Mouse (Mus musculus) neural tube, embryonic 15.5 days (tissue): ENCODE data around the gene Snx29. TPM values are rescaled to one million over a fixed set of nuclear protein-coding genes. Genes with fewer than 3 reads are reported as not detected.
"Not testable (repeated sequence)": the region's sequence is repeated elsewhere in the genome, so short reads cannot be mapped to it uniquely, and the experiment has no call there.

Experiments
- ATAC-seq: fragments of 200-750 bp; cut with Nextera tagmentation; 2 replicates; pipeline ENCODE4 v1.8.0; 2017; ENCODE audit warnings: mild to moderate bottlenecking, moderate TSS enrichment, moderate library complexity; ENCODE audit not compliant: low FRiP score
- H3K27ac ChIP-seq: fragments of 300-500 bp; sonication (generic); replicated peaks from 2 replicates; pipeline ENCODE4 v1.5.1; 2015; ENCODE audit warnings: mild to moderate bottlenecking, inconsistent platforms
- H3K27me3 ChIP-seq: fragments of 300-500 bp; sonication (generic); replicated peaks from 2 replicates; pipeline ENCODE4 v1.6.1; 2015; ENCODE audit warnings: inconsistent platforms
- H3K36me3 ChIP-seq: fragments of 300-500 bp; sonication (generic); 2 replicates; pipeline ENCODE4 v1.6.1; 2015; ENCODE audit warnings: inconsistent platforms
- H3K4me1 ChIP-seq: fragments of 300-500 bp; sonication (generic); 2 replicates; pipeline ENCODE4 v1.6.1; 2015; ENCODE audit warnings: inconsistent platforms
- H3K4me2 ChIP-seq: fragments of 300-500 bp; sonication (generic); 2 replicates; pipeline ENCODE4 v1.6.1; 2015; ENCODE audit warnings: inconsistent platforms, mild to moderate bottlenecking, moderate library complexity
- H3K4me3 ChIP-seq: fragments of 300-500 bp; sonication (generic); replicated peaks from 2 replicates; pipeline ENCODE4 v1.5.1; 2015; ENCODE audit warnings: mild to moderate bottlenecking, inconsistent platforms
- H3K9ac ChIP-seq: fragments of 300-500 bp; sonication (generic); replicated peaks from 2 replicates; pipeline ENCODE4 v1.6.1; 2015; ENCODE audit warnings: mild to moderate bottlenecking, inconsistent platforms
- H3K9me3 ChIP-seq: fragments of 300-500 bp; sonication (generic); replicated peaks from 2 replicates; pipeline ENCODE4 v1.6.1; 2016; ENCODE audit warnings: inconsistent platforms
- WGBS: fragments of 180-500 bp; shearing (Covaris S2); methylation state at CpG from one replicate; pipeline ENCODE4 v1.1.7; 2015; ENCODE audit warnings: mixed read lengths; 5-methylcytosine and 5-hydroxymethylcytosine counted together
- polyA plus RNA-seq: library from polyadenylated mRNA; unstranded; fragments of >200 nt; fragmentation: Nextera tagmentation; extraction: Ambion mirVana; gene quantifications from 2 replicates; pipeline ENCODE4 v1.2.1, GENCODE M21; 2015

Gene Snx29
- polyA plus RNA-seq, 1 experiment from 2014 or later, result 18.7 TPM

DNA sequence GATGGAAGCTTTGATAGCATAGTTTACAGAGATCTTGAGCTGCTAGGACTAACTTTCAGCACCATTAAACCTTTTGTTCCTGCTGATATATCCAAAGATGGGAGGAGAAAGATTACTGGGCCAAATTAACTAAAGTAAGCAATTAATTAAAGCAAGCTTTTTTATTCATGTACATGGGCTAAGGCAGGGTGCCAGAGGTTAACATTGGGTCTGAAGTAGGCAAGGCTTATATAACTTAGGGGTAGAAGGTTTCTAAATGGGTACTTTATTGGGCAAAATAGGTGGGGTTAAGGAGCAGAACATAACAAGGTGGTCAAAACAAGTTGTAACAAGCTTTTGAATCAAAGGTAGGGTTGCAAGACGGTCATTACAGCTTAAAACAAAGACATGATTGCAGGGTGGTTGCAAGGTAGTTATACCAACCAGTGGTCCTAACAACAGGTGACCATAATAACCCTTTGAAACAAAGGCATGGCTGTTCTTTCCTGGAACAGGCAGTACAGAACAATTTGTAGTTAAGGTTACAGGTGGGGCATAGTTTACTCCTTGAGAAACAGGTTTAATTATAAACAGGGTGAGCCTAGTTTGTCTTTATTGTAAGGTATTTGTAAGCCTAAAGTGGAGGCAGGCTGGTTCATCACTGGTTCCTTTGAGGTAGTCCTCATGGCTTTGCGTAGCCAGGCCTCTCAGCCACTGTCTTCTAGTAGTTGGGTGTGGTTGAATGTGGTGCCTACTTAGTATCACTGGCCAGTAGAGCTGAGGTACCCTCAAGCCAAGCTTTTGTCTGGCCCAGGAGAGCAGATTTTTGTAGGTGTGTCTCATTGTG lies 182.2 kb downstream of the Snx29 start:
- no peaks in the 10 kb centered on the region for H3K9me3 ChIP-seq
- 80% methylated on average over 2 of the region's 2 CpGs for WGBS
- H3K4me3 ChIP-seq, result no peak overlapping the region
- no peaks in the 10 kb centered on the region for H3K36me3 ChIP-seq
- H3K27me3 ChIP-seq, result no peaks in the 10 kb centered on the region
- H3K9ac ChIP-seq, result no peak overlapping the region
- no peak for ATAC-seq
- no peak overlapping the region for H3K4me2 ChIP-seq
- no peak overlapping the region for H3K27ac ChIP-seq
- peaks cover 8% of the 10 kb centered on the region for H3K4me1 ChIP-seq

DNA sequence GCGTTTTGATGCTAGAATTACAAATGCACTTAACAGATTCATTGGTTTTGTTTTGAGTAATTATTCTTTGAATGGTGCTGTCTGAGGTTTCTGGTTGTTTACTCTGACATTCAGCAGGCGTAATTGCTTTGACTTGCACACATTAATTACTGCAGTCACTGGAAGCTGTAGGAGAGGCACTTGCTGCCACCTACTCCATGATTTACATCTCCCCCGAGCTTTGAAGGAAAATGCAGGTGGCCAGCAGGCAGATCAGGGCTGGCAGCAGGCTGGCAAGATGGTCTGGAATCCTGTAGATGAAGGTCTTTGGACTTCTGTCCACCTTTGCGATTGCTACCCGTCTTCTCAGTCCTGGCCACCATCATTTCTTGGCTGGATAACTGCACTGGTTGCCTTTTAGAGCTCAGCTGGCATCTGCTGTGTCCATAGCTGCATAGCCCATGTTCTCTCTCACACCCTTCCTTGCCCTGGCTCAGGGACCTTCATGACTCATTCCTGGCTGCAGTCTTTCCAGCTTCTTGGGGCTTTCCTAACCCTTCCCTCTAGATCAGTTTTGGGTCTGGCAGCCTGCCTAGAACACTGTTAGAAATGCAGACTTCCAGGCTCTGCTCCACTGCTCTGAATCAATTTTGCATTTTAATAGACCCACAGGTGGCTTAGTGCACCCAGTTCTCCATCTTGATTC lies 182.9 kb downstream of the Snx29 start:
- Histone ChIP-seq H3K36me3 (no peaks in the 10 kb centered on the region), H3K27ac (no peak overlapping the region), H3K9ac (no peak overlapping the region), H3K4me3 (no peak overlapping the region), H3K27me3 (no peaks in the 10 kb centered on the region), H3K4me2 (no peak overlapping the region), H3K4me1 (peaks cover 8% of the 10 kb centered on the region), H3K9me3 (no peaks in the 10 kb centered on the region)
- no peak for ATAC-seq
- WGBS, result 56% methylated on average over 5 of the region's 5 CpGs

DNA sequence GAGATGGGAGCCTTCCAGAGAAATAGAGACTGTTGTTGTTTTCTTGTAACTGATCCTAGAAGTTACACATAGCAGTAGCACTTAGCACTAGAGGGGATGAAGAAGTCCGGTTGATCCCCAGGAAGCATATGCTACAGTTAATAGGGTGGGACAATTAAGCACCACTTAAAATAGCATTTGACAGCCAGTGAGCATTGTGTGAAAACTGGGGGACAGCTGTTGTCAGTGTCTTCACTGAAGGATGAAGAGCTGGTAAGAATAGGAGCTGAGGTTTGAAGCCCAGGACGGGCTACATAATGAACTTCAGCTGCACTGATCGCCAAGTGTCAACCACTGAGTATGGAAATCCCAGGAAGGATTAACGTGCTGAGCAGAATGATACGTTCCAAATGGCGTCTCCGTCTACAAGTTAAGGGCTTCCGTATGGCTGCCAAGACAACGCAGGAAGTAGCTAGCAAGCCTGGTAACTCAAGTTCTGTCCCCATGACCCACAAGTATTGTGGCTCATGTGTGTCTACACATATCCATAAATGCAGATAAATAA lies 184.6 kb downstream of the Snx29 start:
- ATAC-seq, result no peak
- Histone ChIP-seq H3K36me3 (no peaks in the 10 kb centered on the region), H3K27me3 (no peaks in the 10 kb centered on the region), H3K4me1 (peaks cover 8% of the 10 kb centered on the region), H3K27ac (no peak overlapping the region), H3K4me2 (no peak overlapping the region), H3K9me3 (no peaks in the 10 kb centered on the region), H3K9ac (no peak overlapping the region), H3K4me3 (no peak overlapping the region)
- 81% methylated on average over 9 of the region's 9 CpGs for WGBS

DNA sequence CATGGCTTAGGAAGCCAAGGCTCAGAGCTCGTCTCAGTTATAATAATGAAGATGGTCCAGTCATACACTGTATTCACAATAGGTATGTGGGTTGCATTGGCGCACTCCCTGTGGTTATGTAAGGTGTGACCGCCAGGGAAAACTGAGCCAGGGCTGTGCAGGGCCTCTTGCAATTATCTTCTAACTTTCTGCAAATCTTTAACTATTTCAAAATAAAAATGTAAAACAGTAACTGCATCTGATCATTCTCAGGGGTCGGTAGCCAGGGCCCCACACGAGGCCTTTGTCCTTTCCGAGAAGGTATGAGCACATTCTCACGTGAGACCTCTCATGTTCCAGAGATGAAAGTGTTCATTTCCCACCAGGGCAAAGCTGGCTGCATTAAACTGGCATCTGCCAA lies 185.6 kb downstream of the Snx29 start:
- H3K27ac ChIP-seq, result no peak overlapping the region
- H3K4me3 ChIP-seq, result no peak overlapping the region
- H3K9me3 ChIP-seq, result no peaks in the 10 kb centered on the region
- no peak overlapping the region for H3K9ac ChIP-seq
- H3K4me2 ChIP-seq, result no peak overlapping the region
- 91% methylated on average over 7 of the region's 7 CpGs for WGBS
- no peak for ATAC-seq
- H3K4me1 ChIP-seq, result peaks cover 8% of the 10 kb centered on the region
- H3K36me3 ChIP-seq, result no peaks in the 10 kb centered on the region
- no peaks in the 10 kb centered on the region for H3K27me3 ChIP-seq

DNA sequence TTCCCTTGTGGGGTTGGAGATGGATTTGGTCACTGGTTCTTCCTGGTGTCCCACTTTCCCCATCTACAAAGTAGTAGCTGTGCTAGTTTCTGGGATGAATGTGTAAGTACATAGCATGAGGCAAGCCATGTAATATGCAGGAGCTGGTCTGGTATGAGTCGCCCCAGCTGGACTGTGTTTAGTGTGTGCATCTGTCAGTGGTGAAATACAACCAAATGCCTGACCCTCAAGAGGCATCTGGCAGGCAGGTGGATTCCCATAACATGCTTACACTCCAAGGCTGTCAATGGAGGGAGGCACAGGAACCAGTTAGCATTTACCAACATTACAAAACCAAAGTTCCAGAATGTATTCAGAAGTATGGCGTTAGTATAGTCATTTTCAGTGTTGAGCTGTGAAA lies 187.7 kb downstream of the Snx29 start:
- Histone ChIP-seq H3K27ac (no peak overlapping the region), H3K27me3 (no peaks in the 10 kb centered on the region), H3K9me3 (no peaks in the 10 kb centered on the region), H3K4me2 (no peak overlapping the region), H3K4me3 (no peak overlapping the region), H3K4me1 (peaks cover 6% of the 10 kb centered on the region), H3K36me3 (no peaks in the 10 kb centered on the region), H3K9ac (no peak overlapping the region)
- no peak for ATAC-seq
- WGBS, result 87% methylated on average over 2 of the region's 2 CpGs

DNA sequence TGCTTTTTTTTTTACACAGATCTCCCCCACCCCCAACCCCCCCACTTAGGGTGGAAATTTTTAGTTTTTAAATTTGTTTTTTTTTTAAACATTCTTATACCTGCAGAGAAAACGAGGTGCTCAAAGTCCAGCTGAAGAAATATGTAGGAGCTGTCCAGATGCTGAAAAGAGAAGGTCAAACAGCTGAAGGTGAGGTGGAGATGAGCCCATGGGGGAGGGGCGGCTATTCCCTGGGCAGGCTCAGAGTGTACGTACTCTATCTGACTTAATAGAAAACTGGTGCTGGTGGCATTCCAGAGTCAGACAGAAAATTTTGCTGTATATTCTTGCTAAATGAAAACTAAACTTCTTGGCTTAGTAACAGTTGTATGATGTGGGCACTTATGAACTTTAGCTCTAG lies 188.1 kb downstream of the Snx29 start:
- no peaks in the 10 kb centered on the region for H3K9me3 ChIP-seq
- no peak overlapping the region for H3K4me2 ChIP-seq
- WGBS, result 73% methylated on average over 3 of the region's 3 CpGs
- H3K4me1 ChIP-seq, result peaks cover 1% of the 10 kb centered on the region
- no peak overlapping the region for H3K4me3 ChIP-seq
- no peak overlapping the region for H3K27ac ChIP-seq
- no peak for ATAC-seq
- H3K9ac ChIP-seq, result no peak overlapping the region
- H3K36me3 ChIP-seq, result 0 out of 2 replicates have a peak, but pooled peaks cover under 1% of the 10 kb centered on the region
- H3K27me3 ChIP-seq, result no peaks in the 10 kb centered on the region

DNA sequence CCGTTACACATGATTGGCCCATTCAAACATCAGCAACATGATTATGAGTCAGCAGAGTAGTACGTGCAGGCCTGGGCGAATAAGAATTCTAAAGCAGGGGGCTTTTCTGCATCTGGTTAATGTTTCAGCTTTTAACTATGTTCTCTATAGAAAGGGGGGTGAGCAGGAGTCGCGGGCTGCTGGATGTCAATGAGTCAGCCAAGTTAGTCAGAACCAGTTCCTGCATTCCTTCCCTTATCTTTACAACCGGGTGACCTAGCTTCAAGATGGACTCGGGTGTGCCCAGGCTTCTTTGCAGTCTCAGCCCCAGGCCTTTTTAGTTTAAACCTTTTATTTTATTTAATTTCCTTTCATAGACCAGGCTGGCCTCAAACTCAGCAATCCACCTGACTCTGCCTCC lies 189.0 kb downstream of the Snx29 start:
- not testable (repeated sequence) for H3K4me1 ChIP-seq, ATAC-seq, H3K27me3 ChIP-seq, H3K4me2 ChIP-seq, H3K9ac ChIP-seq, H3K36me3 ChIP-seq, H3K27ac ChIP-seq, H3K4me3 ChIP-seq, H3K9me3 ChIP-seq
- WGBS, result 94% methylated on average over 7 of the region's 7 CpGs

DNA sequence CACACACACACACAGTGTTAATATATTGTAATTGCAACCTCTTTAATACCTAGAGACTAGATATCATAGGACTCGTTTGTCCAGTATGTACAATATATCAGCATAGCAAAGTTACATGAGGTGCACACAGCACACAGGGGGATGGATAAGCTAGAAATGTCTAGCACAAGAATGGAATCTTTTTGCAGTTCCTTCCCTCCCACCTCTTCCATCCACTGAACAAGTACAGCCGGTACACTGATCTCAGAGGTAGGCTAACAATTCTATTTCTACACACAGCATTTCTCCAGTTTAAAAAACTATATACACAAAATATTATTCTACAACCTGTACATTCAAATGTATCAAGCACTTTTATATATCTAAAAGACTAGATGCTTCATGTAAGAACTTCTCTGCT lies 194.0 kb downstream of the Snx29 start:
- Histone ChIP-seq H3K4me1 (no peaks in the 10 kb centered on the region), H3K9ac (no peak overlapping the region), H3K4me3 (no peak overlapping the region), H3K27me3 (no peaks in the 10 kb centered on the region), H3K27ac (no peak overlapping the region), H3K9me3 (no peaks in the 10 kb centered on the region), H3K4me2 (no peak overlapping the region), H3K36me3 (peaks cover 9% of the 10 kb centered on the region; the same call in 1 of the 2 replicates)
- no peak for ATAC-seq
- 96% methylated on average over 2 of the region's 2 CpGs for WGBS

DNA sequence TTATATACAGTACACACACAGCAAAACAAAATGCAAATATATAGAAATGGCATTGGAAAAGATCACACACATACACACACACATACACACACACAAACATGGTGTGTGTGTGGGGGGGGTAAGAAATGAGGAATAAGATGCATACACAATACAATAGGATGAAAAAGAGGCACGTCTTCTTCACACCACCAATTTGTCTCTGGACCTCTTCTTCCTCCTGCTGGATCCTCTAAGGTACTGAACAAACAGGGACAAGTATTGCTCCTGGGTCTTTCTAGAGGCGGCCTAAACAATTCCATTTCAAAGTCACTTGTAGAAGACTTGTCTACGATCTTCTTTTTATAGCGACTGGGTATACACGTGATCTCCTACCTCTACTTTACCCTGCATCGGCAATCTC lies 194.7 kb downstream of the Snx29 start:
- no peaks in the 10 kb centered on the region for H3K9me3 ChIP-seq
- 96% methylated on average over 6 of the region's 6 CpGs for WGBS
- H3K9ac ChIP-seq, result no peak overlapping the region
- no peaks in the 10 kb centered on the region for H3K27me3 ChIP-seq
- H3K4me2 ChIP-seq, result no peak overlapping the region
- ATAC-seq, result no peak
- H3K27ac ChIP-seq, result no peak overlapping the region
- H3K36me3 ChIP-seq, result peaks cover 9% of the 10 kb centered on the region; the same call in 1 of the 2 replicates
- H3K4me3 ChIP-seq, result no peak overlapping the region
- H3K4me1 ChIP-seq, result no peaks in the 10 kb centered on the region

DNA sequence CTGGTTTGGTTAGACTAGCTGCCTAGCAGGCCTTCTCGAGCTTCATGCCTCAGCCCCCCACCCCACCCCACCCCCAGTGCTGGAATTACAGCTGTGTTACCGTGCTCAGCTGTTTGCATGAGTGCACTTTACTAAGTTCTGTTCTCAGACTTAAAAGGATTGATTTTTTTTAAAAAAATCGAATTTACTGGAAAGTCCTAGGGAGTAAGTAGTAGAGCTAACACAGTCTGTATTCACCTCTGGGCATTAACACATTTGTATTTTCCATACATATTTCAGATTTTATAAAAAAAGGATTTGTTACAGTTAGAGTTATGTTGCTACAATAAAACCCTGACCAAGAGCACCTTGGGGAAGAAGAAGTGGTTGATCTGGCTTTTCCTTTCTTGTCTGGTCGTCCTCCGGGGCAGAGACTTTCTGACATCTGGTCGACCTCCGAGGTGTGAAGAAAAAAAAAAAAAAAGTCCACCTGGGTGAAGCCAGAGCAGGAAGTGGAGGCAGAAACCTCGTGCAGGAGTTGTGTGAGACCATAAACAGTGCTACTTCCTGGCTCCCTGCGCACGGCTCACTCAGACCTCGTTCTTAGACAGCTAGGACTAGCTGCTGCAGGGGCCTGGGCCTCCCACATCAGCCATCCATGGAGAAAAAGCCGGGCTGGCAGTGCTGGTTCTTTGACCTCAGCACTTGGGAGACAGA lies 196.2 kb downstream of the Snx29 start:
- H3K4me1 ChIP-seq, result no peaks in the 10 kb centered on the region
- no peak overlapping the region for H3K4me2 ChIP-seq
- 86% methylated on average over 12 of the region's 12 CpGs for WGBS
- no peak overlapping the region for H3K4me3 ChIP-seq
- no peak overlapping the region for H3K9ac ChIP-seq
- peaks cover 9% of the 10 kb centered on the region; the same call in 1 of the 2 replicates for H3K36me3 ChIP-seq
- H3K27ac ChIP-seq, result no peak overlapping the region
- no peak for ATAC-seq
- H3K27me3 ChIP-seq, result no peaks in the 10 kb centered on the region
- no peaks in the 10 kb centered on the region for H3K9me3 ChIP-seq

DNA sequence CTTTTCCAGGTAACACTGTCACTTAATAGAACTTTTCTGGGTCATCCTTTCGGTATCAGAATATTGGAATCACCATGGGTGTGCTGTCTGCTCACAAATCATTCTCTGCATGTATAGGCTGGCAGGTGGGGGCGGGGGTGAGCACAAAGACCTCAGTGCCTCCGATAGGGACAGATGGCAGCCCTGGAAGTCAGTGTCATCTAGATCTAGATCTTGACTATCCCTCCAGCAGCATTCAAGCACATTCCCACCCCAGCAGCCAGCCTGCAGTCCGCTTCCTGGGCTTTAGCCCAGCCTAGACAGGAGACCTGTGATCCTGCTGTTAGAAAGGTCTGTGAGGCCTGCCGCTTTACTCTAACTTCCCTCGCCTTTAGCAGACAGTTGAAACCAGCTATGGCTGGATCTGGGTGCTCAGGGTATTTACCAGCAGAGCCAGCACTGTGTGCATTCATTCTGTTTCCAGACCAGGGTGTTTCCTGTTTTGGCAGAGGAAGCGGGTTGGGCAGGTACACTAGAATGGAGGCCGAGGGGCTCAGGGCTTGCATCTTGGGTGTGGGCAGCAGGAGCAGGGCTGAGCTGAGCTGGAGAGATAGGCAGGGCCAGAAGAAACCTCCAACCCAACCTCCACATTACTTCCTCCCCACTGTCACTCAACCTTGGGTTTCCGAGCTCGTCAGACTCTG lies 203.5 kb downstream of the Snx29 start:
- H3K27ac ChIP-seq, result no peak overlapping the region

More for the DNA sequence above, 203.5 kb downstream of the Snx29 start:
- no peak overlapping the region for H3K4me3 ChIP-seq
- H3K36me3 ChIP-seq, result no peaks in the 10 kb centered on the region
- no peaks in the 10 kb centered on the region for H3K9me3 ChIP-seq
- no peaks in the 10 kb centered on the region for H3K27me3 ChIP-seq
- H3K9ac ChIP-seq, result no peak overlapping the region
- H3K4me1 ChIP-seq, result 0 out of 2 replicates have a peak, but pooled peaks cover 6% of the 10 kb centered on the region
- no peak for ATAC-seq
- no peak overlapping the region for H3K4me2 ChIP-seq
- 78% methylated on average over 10 of the region's 10 CpGs for WGBS
